Mouse (Mus musculus) leukemia stem cell, adult 10-12 weeks (primary cell): ENCODE results near the gene Asb8. TPM values are rescaled to one million over a fixed set of nuclear protein-coding genes. Genes with fewer than 3 reads are reported as not detected.

Experiments used
- polyA plus RNA-seq: library from polyadenylated mRNA; stranded (reverse); fragments of >175 nt; gene quantifications from 2 replicates; pipeline ENCODE4 v1.2.3, GENCODE M21; 2012; ENCODE audit warnings: low replicate concordance

Asb8 gene
- polyA plus RNA-seq: 1.5 and 4.5 TPM in 2 replicates

DNA sequence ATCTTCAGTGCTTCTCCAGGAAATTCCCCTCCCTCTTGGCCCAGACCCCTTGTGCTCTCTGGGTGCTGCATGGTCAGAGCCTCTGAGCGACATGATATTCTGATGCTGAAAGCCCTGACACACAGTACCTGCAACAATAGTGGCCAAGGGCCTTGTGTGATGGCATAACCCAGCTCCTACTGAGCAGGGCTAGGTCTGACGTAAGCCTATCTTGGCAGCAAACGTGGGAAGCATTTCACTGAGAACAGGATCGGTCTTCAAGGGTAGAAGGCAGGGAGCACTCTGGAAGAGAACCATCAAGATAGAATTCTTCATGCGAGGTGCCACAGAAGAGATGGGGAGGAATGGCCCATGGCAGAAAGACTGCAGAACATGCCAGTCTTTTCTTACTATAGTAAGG lies at the start of gene Asb8:
TSS of gene Asb8 (minus strand) at position 101 of the 400 bp plus-strand sequence.

DNA sequence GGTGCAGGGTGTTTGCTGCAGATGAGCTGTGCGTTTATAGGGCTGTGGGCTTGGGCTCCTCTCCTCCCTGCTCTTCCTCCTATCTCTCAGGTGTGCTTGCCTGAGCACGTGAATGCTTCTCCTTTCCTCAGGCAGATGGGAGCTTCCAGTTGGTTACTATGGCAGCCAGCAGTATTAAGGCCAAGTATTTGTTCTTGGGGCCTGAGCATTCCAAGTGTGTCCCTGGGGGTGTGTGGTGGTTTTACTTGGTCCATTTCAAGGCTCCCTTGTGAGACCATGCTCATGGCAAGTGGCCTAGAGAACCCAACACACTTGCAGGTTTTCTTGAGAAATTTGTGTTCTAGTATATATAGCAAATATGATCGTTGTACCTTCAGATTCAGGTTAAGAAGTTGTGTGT lies 30.0 kb upstream of the Asb8 start, which contains the start of gene Olfr288:
TSS of gene Olfr288 (minus strand) at position 101 of the 400 bp plus-strand sequence.

DNA sequence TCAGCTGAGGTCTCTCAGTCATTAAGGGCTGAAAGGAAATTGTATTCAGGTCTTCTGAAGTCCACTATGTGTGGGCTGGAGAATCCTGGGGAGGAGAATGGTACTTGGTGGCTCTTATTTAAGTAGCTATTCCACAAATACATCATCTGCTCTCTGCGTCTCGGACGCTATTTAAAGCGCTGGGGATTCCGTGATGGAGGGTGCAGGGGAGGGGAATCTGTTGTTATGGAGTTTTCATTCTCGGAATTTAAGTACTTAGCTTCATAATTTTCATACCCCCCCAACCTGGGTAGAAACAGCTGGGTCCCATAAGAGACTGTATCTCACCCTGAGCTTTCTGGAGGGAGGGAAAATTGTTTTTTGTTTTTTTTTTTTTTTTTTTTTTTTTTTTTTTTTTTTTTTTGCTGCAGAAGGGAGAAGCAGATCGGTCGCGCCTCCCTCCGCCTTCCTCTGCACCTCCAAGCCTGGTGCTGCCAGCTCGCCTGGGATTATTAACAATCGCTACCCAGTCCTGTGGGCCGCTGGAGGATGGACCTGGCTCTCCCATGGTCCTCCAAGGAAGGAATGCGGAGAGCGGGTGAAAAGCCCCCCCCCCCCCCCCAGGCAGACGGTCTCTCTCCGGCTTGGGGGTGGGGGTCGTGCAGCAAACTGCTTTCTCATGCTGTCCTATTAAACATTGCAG lies 1.7 kb upstream of the Asb8 start, which contains the start of gene Ccdc184:
TSS of gene Ccdc184 (plus strand) at position 196 of the 682 bp plus-strand sequence.

DNA sequence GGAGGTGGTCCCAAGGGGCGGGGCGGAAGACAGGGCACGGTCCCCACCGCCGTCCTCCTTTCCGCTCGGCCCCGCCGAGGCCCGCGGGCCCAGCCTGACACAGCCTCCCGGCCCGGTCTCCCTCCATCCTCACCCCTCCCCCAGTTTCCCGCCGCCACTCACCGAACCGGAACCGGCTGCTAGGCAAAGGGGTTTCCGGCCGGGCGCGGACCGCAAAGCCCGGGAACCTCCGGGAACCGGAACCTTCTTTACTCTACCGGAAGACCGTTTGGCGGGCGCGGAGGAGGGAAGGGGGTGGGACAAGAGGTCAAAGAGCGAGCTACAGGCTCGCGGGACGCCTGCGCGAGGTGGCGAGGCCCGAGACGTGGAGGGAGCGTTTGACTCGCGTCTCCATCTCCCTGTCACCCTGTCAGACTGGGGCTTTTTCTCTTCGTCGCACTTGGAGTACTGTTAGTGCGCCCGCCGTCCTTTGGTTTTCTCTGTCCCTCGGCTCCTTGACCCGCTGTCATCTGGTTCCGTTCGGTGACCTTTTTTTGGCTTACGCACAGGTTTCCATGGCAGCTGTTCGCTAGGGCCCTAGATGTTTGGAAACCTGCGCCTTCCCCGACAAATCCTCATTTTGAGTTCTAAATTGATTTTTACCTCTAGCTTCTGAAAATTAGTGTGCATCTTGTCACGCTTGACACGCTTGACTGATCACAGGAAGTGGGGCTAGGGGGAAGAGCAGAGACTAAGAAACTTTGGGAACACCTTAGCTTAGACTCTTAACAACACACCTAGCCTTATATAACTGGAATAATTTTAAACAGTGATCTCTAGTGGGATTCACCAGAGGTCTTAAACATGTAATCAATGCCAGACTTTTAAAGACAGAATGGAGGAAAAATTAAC lies 72.1 kb downstream of the Asb8 start, which contains the start of gene Senp1:
TSS of gene Senp1 (minus strand) at position 624 of the 891 bp plus-strand sequence.

DNA sequence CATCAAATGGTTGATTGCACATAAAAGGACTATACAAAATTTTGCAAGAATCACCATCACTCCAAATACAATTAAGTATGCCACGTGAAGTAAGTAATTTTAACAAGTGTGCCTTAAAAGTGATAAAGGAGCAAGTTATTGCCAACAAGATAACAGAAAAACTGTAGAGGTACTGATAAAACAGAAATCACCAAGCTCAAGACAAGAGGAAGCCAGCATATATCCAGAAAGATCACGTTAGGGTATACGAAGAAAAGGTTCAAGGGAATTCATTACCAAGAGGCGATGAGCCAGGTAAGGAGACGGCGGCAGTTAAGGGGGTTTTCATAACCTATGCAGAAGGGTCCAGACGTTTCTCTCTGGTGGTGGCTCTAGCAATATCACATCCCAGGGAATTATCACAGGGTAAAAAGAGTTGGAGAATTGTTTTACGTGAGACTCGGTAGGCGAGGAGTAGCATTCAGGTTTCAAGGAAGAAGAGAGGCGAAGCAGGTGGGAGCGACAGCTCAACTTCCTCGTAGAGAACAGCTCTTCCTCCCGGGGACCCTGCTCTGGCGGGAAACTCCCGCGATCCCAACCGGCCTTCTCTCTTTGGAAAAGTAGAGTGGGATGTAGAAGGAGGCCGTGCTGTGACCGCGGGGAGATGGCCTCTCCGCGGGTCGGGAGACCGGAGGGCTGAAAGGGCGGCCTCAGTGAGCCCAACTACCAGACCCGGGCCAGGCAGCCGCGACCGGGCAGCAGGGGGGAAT lies 72.9 kb downstream of the Asb8 start, which contains the start of gene Pfkm:
TSS of gene Pfkm (plus strand) at position 218 of the 749 bp plus-strand sequence.

Other genes starting within 250 kb of the Asb8 start
- gene Tmem106c, start 201.4 kb downstream of the Asb8 start, polyA plus RNA-seq: 5.7 and 17.3 TPM in 2 replicates
- not detected in 2 replicates for gene Col2a1, start 160.9 kb downstream of the Asb8 start, polyA plus RNA-seq
- gene Pfkm, start 73.0 kb downstream of the Asb8 start, polyA plus RNA-seq: 10.8 and 21.1 TPM in 2 replicates
- 20.6 and 31.0 TPM in 2 replicates for gene Senp1, start 71.9 kb downstream of the Asb8 start, polyA plus RNA-seq
- gene Ccdc184, start 1.5 kb upstream of the Asb8 start, polyA plus RNA-seq: 0.27 and 0.57 TPM in 2 replicates
- gene Olfr288, start 29.9 kb upstream of the Asb8 start, polyA plus RNA-seq: not detected in 2 replicates
- gene Gm44579, start 55.4 kb upstream of the Asb8 start, polyA plus RNA-seq: 0.08 TPM in 1 of 2 replicates, not detected in the other
- gene Olfr287, start 55.4 kb upstream of the Asb8 start, polyA plus RNA-seq: not detected in 2 replicates
- gene Olfr286, start 68.8 kb upstream of the Asb8 start, polyA plus RNA-seq: not detected in 2 replicates
- not detected in 2 replicates for gene H1fnt, start 91.7 kb upstream of the Asb8 start, polyA plus RNA-seq
- gene Zfp641, start 130.5 kb upstream of the Asb8 start, polyA plus RNA-seq: 0.03 TPM in 1 of 2 replicates, not detected in the other
- gene Olfr285, start 151.7 kb upstream of the Asb8 start, polyA plus RNA-seq: not detected in 2 replicates
- gene Olfr284, start 175.4 kb upstream of the Asb8 start, polyA plus RNA-seq: not detected in 2 replicates
- 0.09 TPM in 1 of 2 replicates, not detected in the other for gene Olfr283, start 215.3 kb upstream of the Asb8 start, polyA plus RNA-seq